Mouse (Mus musculus) lung, postnatal 14 days (tissue): Measurements from ENCODE around the gene Olfr969.
"Not testable (repeated sequence)": the region's sequence is repeated elsewhere in the genome, so short reads cannot be mapped to it uniquely, and the experiment has no call there.

Experiments
- DNase-seq: peaks from one replicate; pipeline ENCODE4 v3.0.0; 2021

Gene Olfr969

GRCm38 (mm10) chr9:39790558-39790957, at the start of gene Olfr969:
Gene Olfr969 (plus strand): TSS chr9:39790945.
- no peak for DNase-seq

DNA sequence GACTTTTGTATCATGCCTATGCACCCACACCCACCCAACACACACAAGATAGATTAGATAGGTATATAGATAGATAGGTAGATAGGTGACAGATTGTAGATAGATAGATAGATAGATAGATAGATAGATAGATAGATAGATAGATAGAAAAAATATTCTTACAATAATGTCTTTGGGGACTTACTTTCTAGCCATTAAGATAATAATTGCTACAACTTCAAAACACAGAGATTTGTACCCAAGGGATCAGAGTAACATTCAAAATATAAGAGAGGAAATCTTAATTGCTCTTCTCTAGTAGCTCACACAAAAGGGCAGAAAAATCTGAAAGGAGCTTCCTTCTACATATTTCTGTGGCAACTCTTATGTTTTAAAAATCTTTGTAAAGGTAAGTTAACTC, 44.8 kb upstream of the Olfr969 start, which contains the start of gene Olfr967:
Gene Olfr967 (plus strand): TSS at position 301 of the 400 bp plus-strand sequence.
- DNase-seq, result no peak

- no peak for DNase-seq
Observed at GRCm38 (mm10) chr9:39746428-39746827, 44.3 kb upstream of the Olfr969 start.

- DNase-seq, result no peak
Observed at GRCm38 (mm10) chr9:39783153-39783552, 7.6 kb upstream of the Olfr969 start, which contains the start of gene Olfr968. Gene Olfr968 (minus strand): TSS chr9:39783253.

GRCm38 (mm10) chr9:39808560-39808959, 17.8 kb downstream of the Olfr969 start, which contains the start of gene Olfr970:
Gene Olfr970 (plus strand): TSS chr9:39808860.
- DNase-seq, result no peak

- not testable (repeated sequence) for DNase-seq
Observed at GRCm38 (mm10) chr9:39836576-39836975, 45.8 kb downstream of the Olfr969 start, which contains the start of gene Olfr971. Gene Olfr971 (plus strand): TSS chr9:39836876.
